Mouse (Mus musculus) liver, postnatal 0 days (tissue): ENCODE data around the gene Cbarp. TPM values are rescaled to one million over a fixed set of nuclear protein-coding genes. Genes with fewer than 3 reads are reported as not detected.

ENCODE experiments used
- ATAC-seq: fragments of 200-750 bp; cut with Nextera tagmentation; 2 replicates; pipeline ENCODE4 v1.8.0; 2017; ENCODE audit warnings: mild to moderate bottlenecking, moderate library complexity
- DNase-seq: peaks from one replicate; pipeline ENCODE4 v3.0.0-alpha.2; 2016
- H3K27ac ChIP-seq: fragments of 300-500 bp; sonication (generic); 2 replicates; pipeline ENCODE4 v1.5.1; 2014; ENCODE audit warnings: antibody characterized with exemption, moderate library complexity, mild to moderate bottlenecking, low read depth
- H3K27me3 ChIP-seq: fragments of 300-500 bp; sonication (generic); 2 replicates; pipeline ENCODE4 v1.6.1; 2014; ENCODE audit warnings: low read length, control low read depth, mixed read lengths; ENCODE audit not compliant: insufficient read depth
- H3K36me3 ChIP-seq: fragments of 300-500 bp; sonication (generic); replicated peaks from 2 replicates; pipeline ENCODE4 v1.6.1; 2014; ENCODE audit warnings: mild to moderate bottlenecking, control low read depth, low read length, moderate library complexity, mixed read lengths; ENCODE audit not compliant: insufficient read depth
- H3K4me1 ChIP-seq: fragments of 300-500 bp; sonication (generic); 2 replicates; pipeline ENCODE4 v1.6.1; 2014; ENCODE audit warnings: antibody characterized with exemption, mild to moderate bottlenecking, control low read depth; ENCODE audit not compliant: insufficient read depth
- H3K4me2 ChIP-seq: fragments of 300-500 bp; sonication (generic); 2 replicates; pipeline ENCODE4 v1.6.1; 2014; ENCODE audit warnings: low read depth, mild to moderate bottlenecking, low read length, moderate library complexity, mixed read lengths
- H3K4me3 ChIP-seq: fragments of 300-500 bp; sonication (generic); 2 replicates; pipeline ENCODE4 v1.5.1; 2014; ENCODE audit warnings: low read depth, low read length
- H3K9ac ChIP-seq: fragments of 300-500 bp; sonication (generic); replicated peaks from 2 replicates; pipeline ENCODE4 v1.6.1; 2014; ENCODE audit warnings: mild to moderate bottlenecking, moderate library complexity
- H3K9me3 ChIP-seq: fragments of 300-500 bp; sonication (generic); 2 replicates; pipeline ENCODE4 v1.6.1; 2016; ENCODE audit warnings: mild to moderate bottlenecking, control low read depth, low read length, mixed read lengths
- CTCF ChIP-seq: sonication (generic); IDR thresholded peaks from 2 replicates; pipeline ENCODE4 v1.5.1; 2016; ENCODE audit warnings: antibody characterized with exemption, low read depth
- EP300 ChIP-seq: IDR thresholded peaks from 2 replicates; pipeline ENCODE4 v1.6.1; 2016; ENCODE audit warnings: antibody characterized with exemption, low read depth, mild to moderate bottlenecking
- WGBS: fragments of 180-500 bp; shearing (Covaris S2); extraction: QIAGEN DNeasy Blood & Tissue Kit; methylation state at CpG from one replicate; pipeline ENCODE4 v1.1.7; 2014; ENCODE audit not compliant: insufficient replicate concordance; 5-methylcytosine and 5-hydroxymethylcytosine counted together
- polyA plus RNA-seq: library from polyadenylated mRNA; unstranded; fragments of >200 nt; fragmentation: Nextera tagmentation; extraction: Ambion mirVana; gene quantifications from 2 replicates; pipeline ENCODE4 v1.2.1, GENCODE M21; 2015

Gene Cbarp
- polyA plus RNA-seq, 1 experiment from 2014 or later: 0.18 TPM

GRCm38 (mm10) chr10:80131316-80131951 is 9.2 kb downstream of the Cbarp start:
- H3K36me3 ChIP-seq: peaks cover 46% of the 10 kb centered on the region
- H3K4me2 ChIP-seq: no peak overlapping the region
- peak overlapping the region; percentile 21; the same call in 1 of the 2 replicates for H3K9ac ChIP-seq
- 52% methylated on average over 55 of the region's 55 CpGs for WGBS
- peaks cover 19% of the 10 kb centered on the region for H3K4me1 ChIP-seq
- TF ChIP-seq CTCF (no peak), EP300 (no peak)
- H3K9me3 ChIP-seq: no peaks in the 10 kb centered on the region
- H3K27me3 ChIP-seq: peaks cover 4% of the 10 kb centered on the region
- DNase-seq (no peak), ATAC-seq (no peak)
- H3K27ac ChIP-seq: peak overlapping the region; percentile 48; the same call in 1 of the 2 replicates
- H3K4me3 ChIP-seq: no peak overlapping the region

GRCm38 (mm10) chr10:80130403-80131031 is 10.1 kb downstream of the Cbarp start:
- peaks cover 55% of the 10 kb centered on the region for H3K36me3 ChIP-seq
- no peak overlapping the region for H3K4me3 ChIP-seq
- H3K4me2 ChIP-seq: peak overlapping the region; percentile 13; the same call in 1 of the 2 replicates
- peak; percentile 86 for ATAC-seq
- no peaks in the 10 kb centered on the region for H3K27me3 ChIP-seq
- no peaks in the 10 kb centered on the region for H3K9me3 ChIP-seq
- DNase-seq: peak; percentile 69
- WGBS: 70% methylated on average over 18 of the region's 18 CpGs
- no peak overlapping the region; the same call in 1 of the 2 replicates for H3K9ac ChIP-seq
- peaks cover 17% of the 10 kb centered on the region for H3K4me1 ChIP-seq
- TF ChIP-seq CTCF: peak; percentile 36
- no peak for TF ChIP-seq EP300
- peak overlapping the region; percentile 66 for H3K27ac ChIP-seq

GRCm38 (mm10) chr10:80129846-80130245 is 10.8 kb downstream of the Cbarp start:
- peaks cover 17% of the 10 kb centered on the region for H3K4me1 ChIP-seq
- no peaks in the 10 kb centered on the region for H3K9me3 ChIP-seq
- TF ChIP-seq EP300: no peak
- TF ChIP-seq CTCF: no peak
- H3K4me3 ChIP-seq: no peak overlapping the region
- 89% methylated on average over 9 of the region's 9 CpGs for WGBS
- no peak overlapping the region for H3K9ac ChIP-seq
- ATAC-seq (no peak), DNase-seq (no peak)
- peak overlapping the region; percentile 13; the same call in 1 of the 2 replicates for H3K4me2 ChIP-seq
- H3K36me3 ChIP-seq: peaks cover 62% of the 10 kb centered on the region
- peak overlapping the region; percentile 66 for H3K27ac ChIP-seq
- no peaks in the 10 kb centered on the region for H3K27me3 ChIP-seq

GRCm38 (mm10) chr10:80127920-80128319 is 12.7 kb downstream of the Cbarp start:
- H3K9ac ChIP-seq: no peak overlapping the region
- 94% methylated on average over 8 of the region's 8 CpGs for WGBS
- no peak overlapping the region for H3K4me2 ChIP-seq
- H3K36me3 ChIP-seq: peaks cover 71% of the 10 kb centered on the region
- no peak overlapping the region for H3K27ac ChIP-seq
- peaks cover 31% of the 10 kb centered on the region for H3K4me1 ChIP-seq
- H3K4me3 ChIP-seq: no peak overlapping the region
- TF ChIP-seq EP300 (no peak), CTCF (no peak)
- ATAC-seq (no peak), DNase-seq (no peak)
- no peaks in the 10 kb centered on the region for H3K27me3 ChIP-seq
- no peaks in the 10 kb centered on the region for H3K9me3 ChIP-seq

- ATAC-seq: peak; percentile 66
- Histone ChIP-seq H3K27ac (peak overlapping the region; percentile 68; the same call in 1 of the 2 replicates), H3K9me3 (no peaks in the 10 kb centered on the region), H3K4me2 (peak overlapping the region; percentile 56), H3K4me1 (peaks cover 36% of the 10 kb centered on the region), H3K36me3 (peaks cover 76% of the 10 kb centered on the region), H3K27me3 (no peaks in the 10 kb centered on the region), H3K9ac (peak overlapping the region; percentile 46), H3K4me3 (no peak overlapping the region)
- no peak for TF ChIP-seq CTCF
- peak; percentile 84 for TF ChIP-seq EP300
- WGBS: 64% methylated on average over 9 of the region's 9 CpGs
- DNase-seq: no peak
Measured at GRCm38 (mm10) chr10:80123932-80124562, 16.6 kb downstream of the Cbarp start.

- Histone ChIP-seq H3K4me3 (no peak overlapping the region), H3K4me2 (no peak overlapping the region), H3K36me3 (peaks cover 68% of the 10 kb centered on the region), H3K4me1 (peaks cover 54% of the 10 kb centered on the region), H3K9ac (no peak overlapping the region), H3K27ac (no peak overlapping the region), H3K27me3 (no peaks in the 10 kb centered on the region), H3K9me3 (no peaks in the 10 kb centered on the region)
- ATAC-seq: no peak
- no peak for DNase-seq
- WGBS: 49% methylated on average over 2 of the region's 2 CpGs
- no peak for TF ChIP-seq CTCF
- TF ChIP-seq EP300: no peak
Measured at GRCm38 (mm10) chr10:80121639-80122038, 19.0 kb downstream of the Cbarp start.
